Mouse (Mus musculus): ENCODE results near the gene Pxk.

The Pxk gene

GRCm38 (mm10) chr14:8206179-8206910 lies 108.3 kb downstream of the Pxk start:
- no peak for DNase-seq (ENCODE audit: low spot score)

- DNase-seq (ENCODE audit: low spot score) = no peak
These were observed 109.1 kb downstream of the Pxk start for GRCm38 (mm10) chr14:8207105-8207504.

GRCm38 (mm10) chr14:8207543-8207942 lies 109.5 kb downstream of the Pxk start:
- DNase-seq (ENCODE audit: low spot score) = no peak

- peak; percentile 75 for DNase-seq (ENCODE audit: low spot score)
These were observed 110.9 kb downstream of the Pxk start for GRCm38 (mm10) chr14:8208876-8209275.

- DNase-seq (ENCODE audit: low spot score) = no peak
These were observed 111.9 kb downstream of the Pxk start for GRCm38 (mm10) chr14:8209896-8210295.

GRCm38 (mm10) chr14:8212996-8213395 lies 115.0 kb downstream of the Pxk start:
- no peak for DNase-seq (ENCODE audit: low spot score)

GRCm38 (mm10) chr14:8213803-8214224 lies 115.8 kb downstream of the Pxk start, which contains the start of gene Kctd6:
TSS of gene Kctd6 (plus strand) at chr14:8214140.
- DNase-seq (ENCODE audit: low spot score) = peak; percentile 96

Data from left cerebral cortex, adult 11 months (tissue).